In the genomic region with DNA sequence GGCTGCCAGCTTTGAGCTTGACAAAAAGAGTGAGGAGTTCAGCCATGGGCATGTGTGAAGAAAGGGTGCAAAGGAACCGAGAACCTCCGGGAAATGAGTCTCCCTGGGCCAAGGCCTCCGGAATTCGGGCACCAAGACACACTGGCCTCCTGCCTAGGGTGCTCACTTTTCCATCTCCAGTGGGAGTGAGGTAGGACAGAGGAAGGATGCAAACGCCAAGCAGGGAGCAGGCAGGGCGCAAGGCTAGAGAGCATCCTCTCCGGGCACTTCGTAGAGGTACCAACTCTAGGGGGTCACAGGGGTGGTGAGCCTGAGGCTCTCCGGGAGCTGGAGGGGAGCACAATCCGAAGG, we compare ENCODE assay signal across 8 mouse cellular contexts. TPM values are rescaled to one million over a fixed set of nuclear protein-coding genes. Genes with fewer than 3 reads are reported as not detected.
DNase-seq lines count a peak whose midpoint lies in the region; ATAC-seq lines count a peak whose summit lies in the region.

No protein-coding gene starts in this region.

- no peak for DNase-seq in heart, embryonic 10.5 days (ENCODE audit: low spot score)
- DNase-seq in heart, adult 11 months: no peak
- peak; percentile 17 for DNase-seq in 3T3-L1 (ENCODE audit: low read depth, low spot score)
- DNase-seq in cerebellum, postnatal 10 days: peak; percentile 53 to 64
- no peak for DNase-seq in midbrain, embryonic 11.5 days (ENCODE audit: low spot score, missing footprints)
- no peak for DNase-seq in retina, postnatal 1 day
- no peak for DNase-seq in Muller cell, postnatal 12 days (ENCODE audit: inconsistent ontology term)

- WGBS in heart, embryonic 10.5 days: 2% methylated on average over 10 of the region's 10 CpGs
- under 1% methylated on average over 10 of the region's 10 CpGs for WGBS in hindbrain, embryonic 12.5 days
- WGBS in midbrain, embryonic 11.5 days: 1% methylated on average over 9 of the region's 10 CpGs

- peak; percentile 36 for ATAC-seq in hindbrain, embryonic 12.5 days (ENCODE audit: low FRiP score)
- ATAC-seq in midbrain, embryonic 11.5 days (ENCODE audit: low FRiP score): peak; percentile 25

- H3K36me3 ChIP-seq in heart, embryonic 10.5 days: no peaks in the 10 kb centered on the region
- H3K36me3 ChIP-seq in hindbrain, embryonic 12.5 days: peaks cover 2% of the 10 kb centered on the region; the same call in 1 of the 2 replicates
- no peaks in the 10 kb centered on the region for H3K36me3 ChIP-seq in midbrain, embryonic 11.5 days (ENCODE audit: control insufficient read depth, insufficient read depth, low read length)

- H3K4me3 ChIP-seq in heart, embryonic 10.5 days: peak overlapping the region; percentile 89
- H3K4me3 ChIP-seq in hindbrain, embryonic 12.5 days: peak overlapping the region; percentile 73
- peak overlapping the region; percentile 81 for H3K4me3 ChIP-seq in midbrain, embryonic 11.5 days (ENCODE audit: low read depth, low read length)

- H3K4me2 ChIP-seq in hindbrain, embryonic 12.5 days (replicated peaks): peak overlapping the region; percentile 83
- H3K4me2 ChIP-seq in midbrain, embryonic 11.5 days: peak overlapping the region; percentile 89

- peak overlapping the region; percentile 91 for H3K27ac ChIP-seq in heart, embryonic 10.5 days
- peak overlapping the region; percentile 99 for H3K27ac ChIP-seq in hindbrain, embryonic 12.5 days
- H3K27ac ChIP-seq in midbrain, embryonic 11.5 days (ENCODE audit: low read depth, low read length): no peak overlapping the region

- peak overlapping the region; percentile 89 for H3K9ac ChIP-seq in hindbrain, embryonic 12.5 days
- peak overlapping the region; percentile 90 for H3K9ac ChIP-seq in midbrain, embryonic 11.5 days (ENCODE audit: low read length)

- peaks cover 35% of the 10 kb centered on the region for H3K4me1 ChIP-seq in heart, embryonic 10.5 days
- H3K4me1 ChIP-seq in hindbrain, embryonic 12.5 days: peaks cover 60% of the 10 kb centered on the region
- H3K4me1 ChIP-seq in midbrain, embryonic 11.5 days (ENCODE audit: control insufficient read depth, insufficient read depth, low read length): peaks cover 20% of the 10 kb centered on the region

- H3K27me3 ChIP-seq in heart, embryonic 10.5 days (ENCODE audit: insufficient read depth, poor library complexity, severe bottlenecking): peaks cover 28% of the 10 kb centered on the region
- no peaks in the 10 kb centered on the region for H3K27me3 ChIP-seq in hindbrain, embryonic 12.5 days
- H3K27me3 ChIP-seq in midbrain, embryonic 11.5 days (ENCODE audit: control insufficient read depth, insufficient read depth, low read length): no peaks in the 10 kb centered on the region

- H3K9me3 ChIP-seq in heart, embryonic 10.5 days: no peaks in the 10 kb centered on the region
- no peaks in the 10 kb centered on the region for H3K9me3 ChIP-seq in hindbrain, embryonic 12.5 days (replicated peaks)
- H3K9me3 ChIP-seq in midbrain, embryonic 11.5 days (ENCODE audit: control insufficient read depth, low read length): no peaks in the 10 kb centered on the region

RNA-seq across cellular contexts. Expression of gene Aff3, which starts 38.4 kb away (rescaled TPM):
- polyA plus RNA-seq in heart, embryonic 10.5 days (2016; fragmentation: Nextera tagmentation; extraction: Ambion mirVana): 5.3 and 6.9 TPM in 2 replicates
- polyA plus RNA-seq in hindbrain, embryonic 12.5 days (2016; fragmentation: Nextera tagmentation; extraction: Ambion mirVana): 45.1 and 45.2 TPM in 2 replicates
- polyA plus RNA-seq in midbrain, embryonic 11.5 days (2014; fragmentation: Nextera tagmentation; extraction: Ambion mirVana): 15.3 and 16.3 TPM in 2 replicates

Comparison
In these comparisons a context has a peak if more than half of its experiments do, and no peak if none do; other contexts are left out.
1. DNase-seq: peak in 3T3-L1 (single experiment) and cerebellum, postnatal 10 days (2 of 2); none in heart, embryonic 10.5 days (single experiment), heart, adult 11 months (single experiment), midbrain, embryonic 11.5 days (single experiment), retina, postnatal 1 day (single experiment) and Muller cell, postnatal 12 days (single experiment).
2. Peak in every context shown above with its lines, with median percentiles within 50 percentile points of each other: H3K4me3 ChIP-seq.